Mouse (Mus musculus): ENCODE data around the gene Iqcg.

GRCm38 (mm10) chr16:32984631-32985030 is 71.4 kb downstream of the Iqcg start:
- TF ChIP-seq MYOG (IDR thresholded peaks at IDR 0.05; ENCODE audit: control insufficient read depth, extremely low read depth, insufficient read length): no peak
- TF ChIP-seq CTCF (IDR thresholded peaks at IDR 0.05; ENCODE audit: control insufficient read depth, insufficient read depth, insufficient read length): no peak
- no peak for TF ChIP-seq FOSL1 (IDR thresholded peaks at IDR 0.05; ENCODE audit: insufficient read depth, low read length, poor library complexity, severe bottlenecking)
- no peak for TF ChIP-seq MYOD1 (IDR thresholded peaks at IDR 0.05; ENCODE audit: control insufficient read depth, insufficient read length, low read depth)
